Mouse (Mus musculus): Measurements from ENCODE around the gene Stk39.

DNA sequence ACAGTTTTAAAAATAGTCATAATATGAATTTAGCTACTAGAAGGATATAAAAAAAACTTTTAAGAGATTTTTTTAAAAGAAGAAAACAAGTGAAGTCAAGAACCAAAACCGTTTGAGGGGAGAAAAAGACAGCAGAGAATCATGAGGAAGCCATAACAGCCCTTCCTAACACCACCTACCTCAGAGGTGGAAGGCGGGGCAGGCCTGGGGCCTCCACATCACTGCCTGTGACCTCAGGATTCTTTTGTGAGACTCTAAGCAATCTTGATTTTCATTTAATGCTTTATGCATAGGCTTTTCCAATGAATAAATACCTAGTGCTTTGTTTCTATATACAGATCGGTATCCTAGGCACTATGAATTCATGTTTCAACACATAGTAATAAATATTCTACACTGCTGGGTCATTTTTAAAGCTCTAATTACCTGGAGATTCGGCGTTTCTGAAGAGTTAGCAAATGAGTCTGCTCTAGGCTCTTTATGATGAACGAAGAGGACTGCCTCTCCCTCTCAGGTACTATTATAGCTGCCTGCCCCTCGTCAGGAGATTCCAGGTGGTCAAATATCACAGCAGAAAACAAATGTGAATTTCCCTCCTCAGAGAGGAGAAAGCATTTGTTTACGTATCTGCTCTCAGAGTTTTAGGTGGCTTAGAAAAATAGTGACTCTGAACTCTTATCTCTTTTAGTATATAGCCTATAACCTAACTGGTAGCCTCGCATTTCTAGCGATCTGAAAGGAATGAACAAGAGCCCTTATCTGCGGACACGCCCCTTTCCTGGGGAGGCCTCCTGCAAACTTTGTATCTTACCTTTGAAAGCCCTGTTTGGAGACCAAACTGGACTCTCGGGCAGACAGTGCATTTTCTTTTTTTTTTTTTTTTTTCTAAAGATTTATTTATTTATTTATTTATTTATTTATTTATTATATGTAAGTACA is 78.2 kb downstream of the Stk39 start:
- TF ChIP-seq GATA1 (IDR thresholded peaks at IDR 0.05; ENCODE audit: low read length), result no peak
- no peak for TF ChIP-seq TAL1 (IDR thresholded peaks at IDR 0.05; ENCODE audit: low read length)

Data from erythroblast, embryonic 14.5 days (primary cell).